In genomic region chr8:88697642-88698031, GRCm38 (mm10) we compare ENCODE assay signal across 8 mouse cellular contexts. TPM values are rescaled to one million over a fixed set of nuclear protein-coding genes. Genes with fewer than 3 reads are reported as not detected.
DNase-seq lines count a peak whose midpoint lies in the region; ATAC-seq and TF ChIP-seq lines count a peak whose summit lies in the region.

No protein-coding gene starts in this region.

- POLR2A ChIA-PET in Patski (lab: Charles Lee) = no interaction called here

- peak overlapping the region; percentile 85 for H3K4me2 ChIP-seq in embryonic facial prominence, embryonic 12.5 days (replicated peaks)
- H3K4me2 ChIP-seq in hindbrain, embryonic 12.5 days (replicated peaks) = peak overlapping the region; percentile 65
- H3K4me2 ChIP-seq in lung, embryonic 16.5 days (ENCODE audit: low read depth, low read length) = peak overlapping the region; percentile 75

- CTCF ChIA-PET in Patski (lab: Charles Lee) = no interaction called here

- peak overlapping the region; percentile 90 for H3K4me3 ChIP-seq in left cerebral cortex, adult 2 months
- peak overlapping the region; percentile 94 for H3K4me3 ChIP-seq in embryonic facial prominence, embryonic 12.5 days
- peak overlapping the region; percentile 73 for H3K4me3 ChIP-seq in hindbrain, embryonic 12.5 days
- H3K4me3 ChIP-seq in lung, embryonic 16.5 days (ENCODE audit: low read length) = peak overlapping the region; percentile 100

- intact Hi-C loops in left cerebral cortex, adult 2 months (cut with DNase I) = loop anchor here (2.0 kb wide), 1 partner anchor 337 kb away; no protein-coding TSS in a partner anchor

- no peaks in the 10 kb centered on the region for H3K9me3 ChIP-seq in embryonic facial prominence, embryonic 12.5 days
- no peaks in the 10 kb centered on the region for H3K9me3 ChIP-seq in hindbrain, embryonic 12.5 days (replicated peaks)
- H3K9me3 ChIP-seq in lung, embryonic 16.5 days (ENCODE audit: control insufficient read depth, low read length) = no peaks in the 10 kb centered on the region

- H3K9ac ChIP-seq in embryonic facial prominence, embryonic 12.5 days = peak overlapping the region; percentile 78
- peak overlapping the region; percentile 78 for H3K9ac ChIP-seq in hindbrain, embryonic 12.5 days
- peak overlapping the region; percentile 94 for H3K9ac ChIP-seq in lung, embryonic 16.5 days (ENCODE audit: low read length)

- H3K27me3 ChIP-seq in Patski = no peaks in the 10 kb centered on the region
- H3K27me3 ChIP-seq in embryonic facial prominence, embryonic 12.5 days = no peaks in the 10 kb centered on the region
- 0 out of 2 replicates have a peak, but pooled peaks cover 6% of the 10 kb centered on the region for H3K27me3 ChIP-seq in hindbrain, embryonic 12.5 days
- H3K27me3 ChIP-seq in lung, embryonic 16.5 days (ENCODE audit: control insufficient read depth, insufficient read depth, low read depth, low read length) = no peaks in the 10 kb centered on the region

- no peak for DNase-seq in left cerebral cortex, adult 2 months (ENCODE audit: extremely low spot score in 1 of 2, low spot score in 2 of 2)
- no peak for DNase-seq in left cerebral cortex, adult 11 months (ENCODE audit: low spot score)
- peak; percentile 60 for DNase-seq in Patski (ENCODE audit: low read depth, low spot score)
- no peak for DNase-seq in thymus, adult 18-20 months

- 18% methylated on average over 4 of the region's 4 CpGs for WGBS in embryonic facial prominence, embryonic 12.5 days
- WGBS in hindbrain, embryonic 12.5 days = 27% methylated on average over 4 of the region's 4 CpGs
- 16% methylated on average over 4 of the region's 4 CpGs for WGBS in lung, embryonic 16.5 days

- TF ChIP-seq CTCF in left cerebral cortex, adult 2 months (IDR thresholded peaks at IDR 0.05) = no peak
- TF ChIP-seq CTCF in Patski (IDR thresholded peaks at IDR 0.05) = no peak

- peaks cover 16% of the 10 kb centered on the region for H3K4me1 ChIP-seq in embryonic facial prominence, embryonic 12.5 days
- peaks cover 6% of the 10 kb centered on the region for H3K4me1 ChIP-seq in hindbrain, embryonic 12.5 days
- peaks cover 10% of the 10 kb centered on the region for H3K4me1 ChIP-seq in lung, embryonic 16.5 days (replicated peaks; ENCODE audit: control insufficient read depth, insufficient read depth, low read length)

- H3K27ac ChIP-seq in left cerebral cortex, adult 2 months = peak overlapping the region; percentile 98
- H3K27ac ChIP-seq in embryonic facial prominence, embryonic 12.5 days = no peak overlapping the region
- no peak overlapping the region for H3K27ac ChIP-seq in hindbrain, embryonic 12.5 days
- peak overlapping the region; percentile 83 for H3K27ac ChIP-seq in lung, embryonic 16.5 days (ENCODE audit: low read length)

- in situ Hi-C loops in Patski (cut with MboI; ENCODE audit: low pct_unique_long_range_greater_than_20kb) = no loop called here

- H3K36me3 ChIP-seq in embryonic facial prominence, embryonic 12.5 days = no peaks in the 10 kb centered on the region
- no peaks in the 10 kb centered on the region for H3K36me3 ChIP-seq in hindbrain, embryonic 12.5 days
- no peaks in the 10 kb centered on the region for H3K36me3 ChIP-seq in lung, embryonic 16.5 days (ENCODE audit: control insufficient read depth, insufficient read depth, low read length)

- peak; percentile 22 for ATAC-seq in Patski
- ATAC-seq in embryonic facial prominence, embryonic 12.5 days (ENCODE audit: insufficient number of reproducible peaks, insufficient read depth, low FRiP score, low TSS enrichment) = no peak; the same call in 1 of the 2 replicates
- no peak; the same call in 1 of the 2 replicates for ATAC-seq in hindbrain, embryonic 12.5 days (ENCODE audit: low FRiP score)
- no peak for ATAC-seq in lung, embryonic 16.5 days (ENCODE audit: low read depth)
- no peak for ATAC-seq in inflammation-experienced regulatory T-cells, adult 6 months

RNA-seq across cellular contexts. Expression of gene Cyld, which starts 0.8 kb away (rescaled TPM):
- total RNA-seq in left cerebral cortex, adult 2 months (2021) = 100 to 1,000 TPM; 102 to 110 TPM
- 46.7 TPM for polyA plus RNA-seq in Patski (2021)
- polyA plus RNA-seq in embryonic facial prominence, embryonic 12.5 days (2016; fragmentation: Nextera tagmentation; extraction: Ambion mirVana) = 14.9 and 15.2 TPM in 2 replicates
- polyA plus RNA-seq in hindbrain, embryonic 12.5 days (2016; fragmentation: Nextera tagmentation; extraction: Ambion mirVana) = 18.3 and 19.3 TPM in 2 replicates
- 16.0 and 19.5 TPM in 2 replicates for polyA plus RNA-seq in lung, embryonic 16.5 days (2015; fragmentation: Nextera tagmentation; extraction: Ambion mirVana)
- 10 to 100 TPM; 88.9 to 92.6 (median 90.9) TPM for polyA plus RNA-seq in inflammation-experienced regulatory T-cells, adult 6 months (2017; shearing (Covaris generic))

RNA-seq across cellular contexts. Expression of gene Nod2, which starts 50.5 kb away (rescaled TPM):
- under 1 TPM; 0.27 to 0.65 TPM for total RNA-seq in left cerebral cortex, adult 2 months (2021)
- polyA plus RNA-seq in Patski (2021) = not detected
- 0.29 and 0.41 TPM in 2 replicates for polyA plus RNA-seq in embryonic facial prominence, embryonic 12.5 days (2016; fragmentation: Nextera tagmentation; extraction: Ambion mirVana)
- polyA plus RNA-seq in hindbrain, embryonic 12.5 days (2016; fragmentation: Nextera tagmentation; extraction: Ambion mirVana) = 0.13 and 0.25 TPM in 2 replicates
- 0.18 and 0.21 TPM in 2 replicates for polyA plus RNA-seq in lung, embryonic 16.5 days (2015; fragmentation: Nextera tagmentation; extraction: Ambion mirVana)
- polyA plus RNA-seq in inflammation-experienced regulatory T-cells, adult 6 months (2017; shearing (Covaris generic)) = 1 to 10 TPM; 2.4 to 4.3 (median 3.8) TPM

Comparison
In these comparisons a context has a peak if more than half of its experiments do, and no peak if none do; other contexts are left out.
1. H3K27ac ChIP-seq: peak in left cerebral cortex, adult 2 months (single experiment) and lung, embryonic 16.5 days (single experiment); none in embryonic facial prominence, embryonic 12.5 days (single experiment) and hindbrain, embryonic 12.5 days (single experiment).
2. Peak in every context shown above with its lines, with median percentiles within 50 percentile points of each other: H3K4me3 ChIP-seq, H3K4me2 ChIP-seq and H3K9ac ChIP-seq.